ENCODE assay signal across 26 mouse cellular contexts in the genomic region with DNA sequence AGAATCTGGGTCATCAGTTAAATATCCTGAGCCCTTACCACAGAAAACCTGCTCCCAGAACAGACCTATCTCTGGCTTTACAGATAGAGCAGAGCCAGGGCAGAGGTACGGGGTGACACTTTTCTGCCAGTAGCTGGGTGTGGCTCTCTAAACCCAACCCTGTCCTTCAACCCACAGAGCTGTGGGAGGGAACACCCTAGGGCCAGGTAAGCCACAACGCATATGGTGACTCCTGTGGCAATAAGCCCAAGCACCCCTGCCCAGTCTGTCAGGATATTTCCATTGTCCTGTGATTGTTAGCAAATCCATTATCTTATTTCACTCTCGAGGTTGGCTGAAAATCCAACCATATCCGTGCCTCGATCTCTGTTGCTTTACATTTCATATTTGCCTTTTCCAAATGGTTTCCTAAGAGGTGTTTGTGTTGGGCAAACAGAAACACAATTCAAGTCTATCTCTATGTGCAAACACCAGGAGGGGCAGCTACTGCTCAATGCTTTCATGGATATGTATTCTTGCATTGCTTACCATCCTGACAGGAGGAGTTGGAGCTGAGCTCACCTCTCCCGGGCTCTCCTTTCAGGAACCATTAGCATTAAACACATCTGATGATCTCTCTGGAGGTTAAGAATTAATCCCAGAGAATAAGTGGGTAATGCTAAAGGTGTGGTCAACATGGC.
A peak's percentile ranks its signal among the peaks of the same experiment; 100 is the strongest.
DNase-seq lines count a peak whose midpoint lies in the region; ATAC-seq and TF ChIP-seq lines count a peak whose summit lies in the region.
"Had no signal": no experiment of that assay in that cellular context is flagged by ENCODE, and none has a peak within 500 bp of the region (broad histone marks: within the 10 kb centered on the region; RNA-seq: fewer than 3 reads in every experiment).

No protein-coding gene starts in this region.

- no peak overlapping the region for H3K4me2 ChIP-seq in lung, embryonic 15.5 days
- no peak overlapping the region for H3K4me2 ChIP-seq in stomach, embryonic 16.5 days (ENCODE audit: low read depth, low read length)
- no peak overlapping the region for H3K4me2 ChIP-seq in midbrain, embryonic 14.5 days (ENCODE audit: low read length)
- H3K4me2 ChIP-seq: embryonic facial prominence, embryonic 12.5 days; embryonic facial prominence, embryonic 15.5 days; heart, embryonic 13.5 days; hindbrain, embryonic 12.5 days; hindbrain, embryonic 15.5 days had no signal

- no peaks in the 10 kb centered on the region for H3K79me2 ChIP-seq in heart, adult 2 months (replicated peaks; ENCODE audit: control insufficient read depth, insufficient read depth, low read length)

- TF ChIP-seq CTCF in heart, adult 2 months (IDR thresholded peaks at IDR 0.05): no peak

- DNase-seq in heart, adult 11 months: peak; percentile 61
- DNase-seq in heart, adult 2 months: no peak
- no peak for DNase-seq in lung, postnatal 25 days (ENCODE audit: low spot score)
- DNase-seq in midbrain, embryonic 14.5 days: no peak
- DNase-seq in right cerebral cortex, adult 18-20 months: no peak
- DNase-seq: adrenal gland, postnatal 10 days; adrenal gland, postnatal 36 days; cerebellum, adult 18-20 months; cerebellum, adult 9-10 months; cerebellum, postnatal 14 days; forebrain, postnatal 0 days; gastrocnemius, adult 2 months; gastrocnemius, postnatal 14 days; heart, adult 18-20 months; heart, postnatal 14 days; heart, postnatal 4 days had no signal

- 80% methylated on average over 6 of the region's 6 CpGs for WGBS in heart, adult 2 months
- 57% methylated on average over 6 of the region's 6 CpGs for WGBS in lung, embryonic 15.5 days
- WGBS in stomach, embryonic 16.5 days: 57% methylated on average over 6 of the region's 6 CpGs
- 89% methylated on average over 6 of the region's 6 CpGs for WGBS in midbrain, embryonic 14.5 days

- ATAC-seq in lung, embryonic 15.5 days (ENCODE audit: borderline replicate concordance, extremely low read depth, low FRiP score, low TSS enrichment): peak; percentile 27; the same call in 1 of the 2 replicates
- ATAC-seq in stomach, embryonic 16.5 days (ENCODE audit: insufficient read depth, low FRiP score): peak; percentile 91
- no peak for ATAC-seq in midbrain, embryonic 14.5 days (ENCODE audit: low FRiP score, low TSS enrichment)
- ATAC-seq: activated CD4-positive, CD25-positive, alpha-beta regulatory T cell, adult 4 months; forebrain, embryonic 14.5 days; forebrain, postnatal 0 days had no signal

- no peak overlapping the region for H3K4me3 ChIP-seq in heart, adult 2 months
- H3K4me3 ChIP-seq in lung, embryonic 15.5 days: no peak overlapping the region
- no peak overlapping the region for H3K4me3 ChIP-seq in stomach, embryonic 16.5 days (replicated peaks; ENCODE audit: low read length)
- no peak overlapping the region for H3K4me3 ChIP-seq in midbrain, embryonic 14.5 days (replicated peaks; ENCODE audit: low read depth, low read length)
- H3K4me3 ChIP-seq: embryonic facial prominence, embryonic 12.5 days; embryonic facial prominence, embryonic 15.5 days; gastrocnemius, adult 2 months; heart, embryonic 10.5 days; heart, embryonic 13.5 days; hindbrain, embryonic 12.5 days; hindbrain, embryonic 15.5 days had no signal

- intact Hi-C loops in heart, adult 2 months (cut with DNase I): no loop called here

- H3K4me1 ChIP-seq in heart, adult 2 months (ENCODE audit: control insufficient read depth, insufficient read depth, low read length): no peaks in the 10 kb centered on the region
- H3K4me1 ChIP-seq in lung, embryonic 15.5 days: no peaks in the 10 kb centered on the region
- no peaks in the 10 kb centered on the region for H3K4me1 ChIP-seq in stomach, embryonic 16.5 days (ENCODE audit: control insufficient read depth, insufficient read depth, low read length)
- H3K4me1 ChIP-seq in midbrain, embryonic 14.5 days (ENCODE audit: control insufficient read depth, insufficient read depth, low read length): no peaks in the 10 kb centered on the region
- H3K4me1 ChIP-seq: embryonic facial prominence, embryonic 12.5 days; embryonic facial prominence, embryonic 15.5 days; heart, embryonic 10.5 days; heart, embryonic 13.5 days; hindbrain, embryonic 12.5 days; hindbrain, embryonic 15.5 days had no signal

- TF ChIP-seq EP300 in heart, adult 2 months (IDR thresholded peaks at IDR 0.05; ENCODE audit: insufficient read depth, low read depth, low read length): no peak

- H3K27me3 ChIP-seq in heart, adult 2 months (ENCODE audit: control insufficient read depth, insufficient read depth, low read length): no peaks in the 10 kb centered on the region
- H3K27me3 ChIP-seq in lung, embryonic 15.5 days: no peaks in the 10 kb centered on the region
- H3K27me3 ChIP-seq in stomach, embryonic 16.5 days (ENCODE audit: control insufficient read depth, insufficient read depth, low read length): no peaks in the 10 kb centered on the region
- no peaks in the 10 kb centered on the region for H3K27me3 ChIP-seq in midbrain, embryonic 14.5 days (ENCODE audit: control insufficient read depth, insufficient read depth, low read length)
- H3K27me3 ChIP-seq: embryonic facial prominence, embryonic 12.5 days; embryonic facial prominence, embryonic 15.5 days; heart, embryonic 13.5 days; hindbrain, embryonic 12.5 days; hindbrain, embryonic 15.5 days had no signal

- no peaks in the 10 kb centered on the region for H3K36me3 ChIP-seq in heart, adult 2 months (ENCODE audit: control insufficient read depth, insufficient read depth, low read length)
- no peaks in the 10 kb centered on the region for H3K36me3 ChIP-seq in lung, embryonic 15.5 days
- no peaks in the 10 kb centered on the region for H3K36me3 ChIP-seq in stomach, embryonic 16.5 days (ENCODE audit: control insufficient read depth, insufficient read depth, low read length)
- no peaks in the 10 kb centered on the region for H3K36me3 ChIP-seq in midbrain, embryonic 14.5 days (ENCODE audit: control insufficient read depth, insufficient read depth, low read length)
- H3K36me3 ChIP-seq: embryonic facial prominence, embryonic 12.5 days; embryonic facial prominence, embryonic 15.5 days; heart, embryonic 10.5 days; heart, embryonic 13.5 days; hindbrain, embryonic 12.5 days; hindbrain, embryonic 15.5 days had no signal

- H3K27ac ChIP-seq in heart, adult 2 months: no peak overlapping the region
- H3K27ac ChIP-seq in lung, embryonic 15.5 days: no peak overlapping the region
- no peak overlapping the region for H3K27ac ChIP-seq in stomach, embryonic 16.5 days (ENCODE audit: low read length)
- no peak overlapping the region for H3K27ac ChIP-seq in midbrain, embryonic 14.5 days (replicated peaks; ENCODE audit: low read depth, low read length)
- H3K27ac ChIP-seq: embryonic facial prominence, embryonic 12.5 days; embryonic facial prominence, embryonic 15.5 days; gastrocnemius, adult 2 months; heart, embryonic 10.5 days; heart, embryonic 13.5 days; hindbrain, embryonic 12.5 days; hindbrain, embryonic 15.5 days had no signal

- no peak overlapping the region for H3K9ac ChIP-seq in heart, adult 2 months (ENCODE audit: low read depth, low read length)
- H3K9ac ChIP-seq in lung, embryonic 15.5 days: no peak overlapping the region
- no peak overlapping the region for H3K9ac ChIP-seq in stomach, embryonic 16.5 days (ENCODE audit: low read length)
- no peak overlapping the region for H3K9ac ChIP-seq in midbrain, embryonic 14.5 days (replicated peaks; ENCODE audit: low read length)
- H3K9ac ChIP-seq: embryonic facial prominence, embryonic 12.5 days; embryonic facial prominence, embryonic 15.5 days; forebrain, postnatal 0 days; heart, embryonic 13.5 days; hindbrain, embryonic 12.5 days; hindbrain, embryonic 15.5 days had no signal

- no peak for TF ChIP-seq POLR2A in heart, adult 2 months (IDR thresholded peaks at IDR 0.05; ENCODE audit: insufficient read depth, low read depth, low read length)

- H3K9me3 ChIP-seq in lung, embryonic 15.5 days: no peaks in the 10 kb centered on the region
- H3K9me3 ChIP-seq in stomach, embryonic 16.5 days (replicated peaks; ENCODE audit: control insufficient read depth, low read length): no peaks in the 10 kb centered on the region
- H3K9me3 ChIP-seq in midbrain, embryonic 14.5 days (ENCODE audit: control insufficient read depth, low read length): no peaks in the 10 kb centered on the region
- H3K9me3 ChIP-seq: embryonic facial prominence, embryonic 12.5 days; embryonic facial prominence, embryonic 15.5 days; heart, embryonic 10.5 days; heart, embryonic 13.5 days; hindbrain, embryonic 12.5 days; hindbrain, embryonic 15.5 days had no signal
